In the genomic region with DNA sequence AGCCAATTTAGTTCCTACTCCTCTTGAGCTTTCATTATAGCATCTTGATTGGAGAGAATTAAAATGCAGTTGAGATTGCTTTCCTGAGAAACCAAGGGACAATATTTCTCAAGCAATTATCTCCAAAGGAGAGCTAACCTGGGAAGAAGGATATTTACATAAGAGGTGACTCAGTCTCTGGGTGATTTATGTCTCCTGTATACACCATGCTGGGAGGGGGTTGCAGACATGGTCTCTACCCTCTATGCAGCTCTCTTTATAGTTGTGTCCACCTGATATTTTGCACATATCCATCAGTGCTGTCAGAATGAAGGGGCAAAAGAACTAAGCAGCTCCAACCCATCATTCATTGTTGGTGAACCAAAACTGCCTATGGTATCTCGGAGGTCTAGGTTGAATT, we compare ENCODE assay signal across 14 mouse cellular contexts.
"Had no signal": no experiment of that assay in that cellular context is flagged by ENCODE, and none has a peak within 500 bp of the region (broad histone marks: within the 10 kb centered on the region; RNA-seq: fewer than 3 reads in every experiment).

No protein-coding gene starts in this region.

- H3K9ac ChIP-seq: liver, embryonic 13.5 days; midbrain, embryonic 13.5 days; stomach, embryonic 15.5 days had no signal

- H3K4me1 ChIP-seq: liver, embryonic 13.5 days; midbrain, embryonic 10.5 days; stomach, embryonic 15.5 days had no signal

- H3K36me3 ChIP-seq: liver, embryonic 13.5 days; midbrain, embryonic 10.5 days; midbrain, embryonic 13.5 days; stomach, embryonic 15.5 days had no signal

- H3K4me3 ChIP-seq: liver, embryonic 13.5 days; midbrain, embryonic 10.5 days; midbrain, embryonic 13.5 days; stomach, embryonic 15.5 days had no signal

- H3K4me2 ChIP-seq: liver, embryonic 13.5 days; midbrain, embryonic 13.5 days; stomach, embryonic 15.5 days had no signal

- DNase-seq: kidney, adult 11 months; kidney, postnatal 14 days; kidney, postnatal 4 days; liver, embryonic 13.5 days; lung, adult 2 months; lung, postnatal 14 days; lung, postnatal 4 days; right cerebral cortex, postnatal 25 days; spleen, adult 18-20 months; thymus, postnatal 25 days had no signal

- H3K27me3 ChIP-seq: liver, embryonic 13.5 days; midbrain, embryonic 13.5 days; stomach, embryonic 15.5 days had no signal

- H3K27ac ChIP-seq: liver, embryonic 13.5 days; midbrain, embryonic 10.5 days; midbrain, embryonic 13.5 days; stomach, embryonic 15.5 days had no signal

- H3K9me3 ChIP-seq: liver, embryonic 13.5 days; midbrain, embryonic 10.5 days; midbrain, embryonic 13.5 days; stomach, embryonic 15.5 days had no signal

- ATAC-seq: midbrain, embryonic 13.5 days; midbrain, embryonic 16.5 days had no signal
